Mouse (Mus musculus) limb, embryonic 14.5 days (tissue): ENCODE data around the gene Cacna1a. TPM values are rescaled to one million over a fixed set of nuclear protein-coding genes. Genes with fewer than 3 reads are reported as not detected.

Experiments
- ATAC-seq: fragments of 200-750 bp; cut with Nextera tagmentation; 2 replicates; pipeline ENCODE4 v1.8.0; 2017; ENCODE audit warnings: low read depth, moderate number of reproducible peaks, moderate TSS enrichment; ENCODE audit not compliant: low FRiP score
- DNase-seq: peaks from one replicate; pipeline ENCODE4 v3.0.0-alpha.2; 2015; ENCODE audit warnings: low spot score
- H3K27ac ChIP-seq: fragments of 300-500 bp; sonication (generic); replicated peaks from 2 replicates; pipeline ENCODE4 v1.5.1; 2014; ENCODE audit warnings: low read depth, mild to moderate bottlenecking, low read length, moderate library complexity, mixed read lengths
- H3K27me3 ChIP-seq: fragments of 300-500 bp; sonication (generic); 2 replicates; pipeline ENCODE4 v1.6.1; 2014; ENCODE audit warnings: low read length, mixed read lengths; ENCODE audit not compliant: control insufficient read depth, insufficient read depth
- H3K36me3 ChIP-seq: fragments of 300-500 bp; sonication (generic); 2 replicates; pipeline ENCODE4 v1.6.1; 2014; ENCODE audit warnings: mild to moderate bottlenecking, low read length, moderate library complexity, mixed read lengths; ENCODE audit not compliant: control insufficient read depth, insufficient read depth
- H3K4me1 ChIP-seq: fragments of 300-500 bp; sonication (generic); 2 replicates; pipeline ENCODE4 v1.6.1; 2014; ENCODE audit warnings: antibody characterized with exemption, low read length, mixed read lengths; ENCODE audit not compliant: control insufficient read depth, insufficient read depth
- H3K4me2 ChIP-seq: fragments of 300-500 bp; sonication (generic); replicated peaks from 2 replicates; pipeline ENCODE4 v1.6.1; 2014; ENCODE audit warnings: low read depth, mild to moderate bottlenecking, low read length, moderate library complexity; ENCODE audit not compliant: severe bottlenecking
- H3K4me3 ChIP-seq: fragments of 300-500 bp; sonication (generic); replicated peaks from 2 replicates; pipeline ENCODE4 v1.5.1; 2014; ENCODE audit warnings: low read length
- H3K9ac ChIP-seq: fragments of 300-500 bp; sonication (generic); 2 replicates; pipeline ENCODE4 v1.6.1; 2014; ENCODE audit warnings: mild to moderate bottlenecking, low read depth, low read length, moderate library complexity; ENCODE audit not compliant: severe bottlenecking
- H3K9me3 ChIP-seq: fragments of 300-500 bp; sonication (generic); 2 replicates; pipeline ENCODE4 v1.6.1; 2016; ENCODE audit warnings: low read length; ENCODE audit not compliant: control insufficient read depth
- POLR2A ChIP-seq: fragments of 200-500 bp; IDR thresholded peaks from 2 replicates; pipeline ENCODE4 v1.8.0; 2012; ENCODE audit warnings: inconsistent platforms, mild to moderate bottlenecking, moderate library complexity, borderline replicate concordance; ENCODE audit not compliant: insufficient read depth, insufficient read length; ENCODE audit errors: extremely low read depth
- WGBS: fragments of 180-500 bp; shearing (Covaris S2); extraction: QIAGEN DNeasy Blood & Tissue Kit; methylation state at CpG from one replicate; pipeline ENCODE4 v1.1.7; 2014; 5-methylcytosine and 5-hydroxymethylcytosine counted together
- polyA plus RNA-seq, 2 experiments: library from polyadenylated mRNA; depleted of rRNA in 1 of 2; stranded (reverse) in 1 of 2; unstranded in 1 of 2; fragments of >200 nt; fragmentation: Nextera tagmentation in 1 of 2; extraction: Ambion mirVana in 1 of 2; gene quantifications; 2 replicates each; pipeline versions ENCODE4 v1.2.1 to v1.2.3; 2012 to 2014

Cacna1a gene
- polyA plus RNA-seq, 2 experiments, result 6.8 to 24.3 TPM

- DNase-seq, result no peak
- Histone ChIP-seq H3K4me1 (peaks cover 14% of the 10 kb centered on the region), H3K27me3 (no peaks in the 10 kb centered on the region), H3K9me3 (no peaks in the 10 kb centered on the region), H3K36me3 (no peaks in the 10 kb centered on the region), H3K4me3 (no peak overlapping the region), H3K27ac (no peak overlapping the region), H3K4me2 (no peak overlapping the region), H3K9ac (no peak overlapping the region)
- ATAC-seq, result no peak
- WGBS, result 70% methylated on average over 5 of the region's 5 CpGs
- TF ChIP-seq POLR2A, result no peak
Measured at GRCm38 (mm10) chr8:84643019-84643418, 254.8 kb downstream of the Cacna1a start.

GRCm38 (mm10) chr8:84646800-84647199 lies 258.6 kb downstream of the Cacna1a start:
- Histone ChIP-seq H3K27ac (no peak overlapping the region), H3K4me3 (no peak overlapping the region)
- WGBS, result 48% methylated on average over 6 of the region's 6 CpGs

GRCm38 (mm10) chr8:84647461-84647901 lies 259.2 kb downstream of the Cacna1a start:
- WGBS, result 5% methylated on average over 14 of the region's 14 CpGs
- peak overlapping the region; percentile 3; the same call in 1 of the 2 replicates for H3K4me3 ChIP-seq
- H3K9ac ChIP-seq, result no peak overlapping the region
- ATAC-seq (no peak), DNase-seq (peak; percentile 40)
- H3K36me3 ChIP-seq, result no peaks in the 10 kb centered on the region
- peak overlapping the region; percentile 37 for H3K4me2 ChIP-seq
- H3K9me3 ChIP-seq, result no peaks in the 10 kb centered on the region
- no peak for TF ChIP-seq POLR2A
- H3K27ac ChIP-seq, result peak overlapping the region; percentile 38; the same call in 1 of the 2 replicates
- peaks cover 9% of the 10 kb centered on the region for H3K4me1 ChIP-seq
- no peaks in the 10 kb centered on the region for H3K27me3 ChIP-seq

More at GRCm38 (mm10) chr8:84646800-84647199, 258.6 kb downstream of the Cacna1a start:
- H3K4me2 ChIP-seq, result no peak overlapping the region; the same call in 1 of the 2 replicates
- ATAC-seq (no peak), DNase-seq (no peak)
- H3K27me3 ChIP-seq, result no peaks in the 10 kb centered on the region
- no peak for TF ChIP-seq POLR2A
- peaks cover 9% of the 10 kb centered on the region for H3K4me1 ChIP-seq
- H3K9ac ChIP-seq, result no peak overlapping the region
- H3K9me3 ChIP-seq, result no peaks in the 10 kb centered on the region
- H3K36me3 ChIP-seq, result no peaks in the 10 kb centered on the region

- Histone ChIP-seq H3K36me3 (no peaks in the 10 kb centered on the region), H3K4me2 (no peak overlapping the region), H3K9ac (no peak overlapping the region), H3K27me3 (no peaks in the 10 kb centered on the region), H3K27ac (peak overlapping the region; percentile 23), H3K9me3 (no peaks in the 10 kb centered on the region), H3K4me1 (peaks cover 21% of the 10 kb centered on the region), H3K4me3 (no peak overlapping the region)
- TF ChIP-seq POLR2A, result no peak
- ATAC-seq (no peak), DNase-seq (no peak)
- 51% methylated on average over 3 of the region's 3 CpGs for WGBS
Measured at GRCm38 (mm10) chr8:84650213-84650612, 262.0 kb downstream of the Cacna1a start.

GRCm38 (mm10) chr8:84653092-84653631 lies 264.9 kb downstream of the Cacna1a start:
- H3K4me2 ChIP-seq, result no peak overlapping the region
- TF ChIP-seq POLR2A, result no peak
- H3K27ac ChIP-seq, result peak overlapping the region; percentile 48
- H3K9me3 ChIP-seq, result no peaks in the 10 kb centered on the region
- 24% methylated on average over 9 of the region's 9 CpGs for WGBS
- no peaks in the 10 kb centered on the region for H3K27me3 ChIP-seq
- H3K4me1 ChIP-seq, result peaks cover 41% of the 10 kb centered on the region
- 0 out of 2 replicates have a peak overlapping the region, but pooled peaks have one; percentile 1 for H3K4me3 ChIP-seq
- ATAC-seq, result no peak
- H3K36me3 ChIP-seq, result no peaks in the 10 kb centered on the region
- DNase-seq, result no peak
- H3K9ac ChIP-seq, result no peak overlapping the region

- DNase-seq (no peak), ATAC-seq (no peak)
- WGBS, result 28% methylated on average over 4 of the region's 4 CpGs
- no peak for TF ChIP-seq POLR2A
- Histone ChIP-seq H3K27ac (peak overlapping the region; percentile 97), H3K4me3 (no peak overlapping the region), H3K9ac (no peak overlapping the region), H3K27me3 (no peaks in the 10 kb centered on the region), H3K4me2 (0 out of 2 replicates have a peak overlapping the region, but pooled peaks have one; percentile 75), H3K36me3 (no peaks in the 10 kb centered on the region), H3K9me3 (no peaks in the 10 kb centered on the region), H3K4me1 (peaks cover 42% of the 10 kb centered on the region)
Measured at GRCm38 (mm10) chr8:84654597-84654996, 266.4 kb downstream of the Cacna1a start.
